In genomic region chr11:85233676-85234210, GRCm38 (mm10) we compare ENCODE assay signal across 8 mouse cellular contexts. TPM values are rescaled to one million over a fixed set of nuclear protein-coding genes. Genes with fewer than 3 reads are reported as not detected.
DNase-seq lines count a peak whose midpoint lies in the region; ATAC-seq and TF ChIP-seq lines count a peak whose summit lies in the region.

No protein-coding gene starts in this region.

- 15% methylated on average over 9 of the region's 9 CpGs for WGBS in heart, embryonic 10.5 days
- 12% methylated on average over 9 of the region's 9 CpGs for WGBS in liver, embryonic 11.5 days
- WGBS in stomach, embryonic 15.5 days, result 3% methylated on average over 9 of the region's 9 CpGs

- H3K9me3 ChIP-seq in erythroblast, embryonic 14.5 days (ENCODE audit: control insufficient read depth, low read length), result no peaks in the 10 kb centered on the region
- no peaks in the 10 kb centered on the region for H3K9me3 ChIP-seq in ES-Bruce4 (replicated peaks; ENCODE audit: control insufficient read depth, insufficient read depth, low read length, poor library complexity, severe bottlenecking)
- no peaks in the 10 kb centered on the region for H3K9me3 ChIP-seq in heart, embryonic 10.5 days
- H3K9me3 ChIP-seq in liver, embryonic 11.5 days (ENCODE audit: control insufficient read depth, low read length), result no peaks in the 10 kb centered on the region
- no peaks in the 10 kb centered on the region for H3K9me3 ChIP-seq in stomach, embryonic 15.5 days

- no peaks in the 10 kb centered on the region for H3K27me3 ChIP-seq in erythroblast, embryonic 14.5 days (ENCODE audit: control insufficient read depth)
- no peaks in the 10 kb centered on the region for H3K27me3 ChIP-seq in ES-Bruce4 (ENCODE audit: control insufficient read depth, insufficient read depth, low read length, poor library complexity, severe bottlenecking)
- H3K27me3 ChIP-seq in heart, embryonic 10.5 days (ENCODE audit: insufficient read depth, poor library complexity, severe bottlenecking), result no peaks in the 10 kb centered on the region
- no peaks in the 10 kb centered on the region for H3K27me3 ChIP-seq in liver, embryonic 11.5 days (replicated peaks; ENCODE audit: control insufficient read depth, insufficient read depth, low read length)
- H3K27me3 ChIP-seq in stomach, embryonic 15.5 days (replicated peaks), result no peaks in the 10 kb centered on the region

- peak overlapping the region; percentile 85 for H3K4me2 ChIP-seq in liver, embryonic 11.5 days
- H3K4me2 ChIP-seq in stomach, embryonic 15.5 days, result peak overlapping the region; percentile 70

- no peak for TF ChIP-seq POLR2A in ES-Bruce4 (IDR thresholded peaks at IDR 0.05; ENCODE audit: insufficient read depth, low read length)

- H3K27ac ChIP-seq in ES-Bruce4 (ENCODE audit: insufficient read depth, low read length), result no peak overlapping the region
- H3K27ac ChIP-seq in heart, embryonic 10.5 days, result peak overlapping the region; percentile 98
- peak overlapping the region; percentile 97; the same call in 1 of the 2 replicates for H3K27ac ChIP-seq in liver, embryonic 11.5 days (ENCODE audit: low read depth, low read length)
- H3K27ac ChIP-seq in stomach, embryonic 15.5 days, result peak overlapping the region; percentile 99

- TF ChIP-seq CTCF in ES-Bruce4 (IDR thresholded peaks at IDR 0.05; ENCODE audit: low read depth, low read length), result no peak

- H3K4me3 ChIP-seq in erythroblast, embryonic 14.5 days (replicated peaks), result peak overlapping the region; percentile 89
- peak overlapping the region; percentile 96 for H3K4me3 ChIP-seq in ES-Bruce4 (ENCODE audit: low read depth, low read length)
- peak overlapping the region; percentile 84 for H3K4me3 ChIP-seq in heart, embryonic 10.5 days
- H3K4me3 ChIP-seq in liver, embryonic 11.5 days (ENCODE audit: low read depth, low read length), result peak overlapping the region; percentile 91
- peak overlapping the region; percentile 94 for H3K4me3 ChIP-seq in stomach, embryonic 15.5 days (replicated peaks)

- peaks cover 26% of the 10 kb centered on the region for H3K4me1 ChIP-seq in erythroblast, embryonic 14.5 days (ENCODE audit: control insufficient read depth)
- H3K4me1 ChIP-seq in ES-Bruce4 (ENCODE audit: control insufficient read depth, insufficient read depth, low read length), result no peaks in the 10 kb centered on the region
- peaks cover 5% of the 10 kb centered on the region; the same call in 1 of the 2 replicates for H3K4me1 ChIP-seq in heart, embryonic 10.5 days
- peaks cover 7% of the 10 kb centered on the region for H3K4me1 ChIP-seq in liver, embryonic 11.5 days (replicated peaks; ENCODE audit: control insufficient read depth, insufficient read depth, low read length)
- H3K4me1 ChIP-seq in stomach, embryonic 15.5 days, result 0 out of 2 replicates have a peak, but pooled peaks cover 3% of the 10 kb centered on the region

- peak overlapping the region; percentile 84 for H3K9ac ChIP-seq in ES-Bruce4 (ENCODE audit: low read depth, poor library complexity, severe bottlenecking)
- H3K9ac ChIP-seq in liver, embryonic 11.5 days (ENCODE audit: low read depth, low read length), result peak overlapping the region; percentile 93
- H3K9ac ChIP-seq in stomach, embryonic 15.5 days, result peak overlapping the region; percentile 84

- no peak for DNase-seq in heart, embryonic 10.5 days (ENCODE audit: low spot score)
- no peak for DNase-seq in liver, embryonic 11.5 days (ENCODE audit: low spot score)
- DNase-seq in urinary bladder, postnatal 14 days (ENCODE audit: low spot score), result no peak
- no peak for DNase-seq in frontal cortex, adult 2 months (ENCODE audit: extremely low spot score in 1 of 2, low spot score in 1 of 2)

- no peak for ATAC-seq in erythroblast, adult 5-6 weeks (replicated peaks; ENCODE audit: low FRiP score, poor library complexity, severe bottlenecking)
- ATAC-seq in liver, embryonic 11.5 days (replicated peaks; ENCODE audit: low FRiP score), result no peak
- no peak for ATAC-seq in stomach, embryonic 15.5 days (ENCODE audit: insufficient read depth, low FRiP score, low read depth)

- H3K36me3 ChIP-seq in erythroblast, embryonic 14.5 days (ENCODE audit: control insufficient read depth), result peaks cover 26% of the 10 kb centered on the region
- peaks cover 13% of the 10 kb centered on the region for H3K36me3 ChIP-seq in ES-Bruce4 (ENCODE audit: control insufficient read depth, insufficient read depth, low read length, poor library complexity, severe bottlenecking)
- H3K36me3 ChIP-seq in heart, embryonic 10.5 days, result peaks cover 28% of the 10 kb centered on the region
- no peaks in the 10 kb centered on the region; the same call in 1 of the 2 replicates for H3K36me3 ChIP-seq in liver, embryonic 11.5 days (ENCODE audit: control insufficient read depth, insufficient read depth, low read length)
- no peaks in the 10 kb centered on the region for H3K36me3 ChIP-seq in stomach, embryonic 15.5 days

- no peak for TF ChIP-seq EP300 in ES-Bruce4 (IDR thresholded peaks at IDR 0.05; ENCODE audit: insufficient read depth, low read depth, low read length)

RNA-seq across cellular contexts. Expression of gene Appbp2, which starts 1.2 kb away (rescaled TPM):
- polyA plus RNA-seq in erythroblast, embryonic 14.5 days (2012), result 0.10 and 0.15 TPM in 2 replicates
- total RNA-seq in erythroblast, adult 5-6 weeks (2015; ENCODE audit: low replicate concordance), result 9.8 and 11.0 TPM in 2 replicates
- total RNA-seq in erythroblast, adult 5-6 weeks (2017; ENCODE audit: low replicate concordance), result 5.7 and 6.6 TPM in 2 replicates
- polyA plus RNA-seq in ES-Bruce4 (2011; ENCODE audit: insufficient read depth, insufficient read length, low read depth, missing spikeins), result 54.6 and 57.9 TPM in 2 replicates
- polyA plus RNA-seq in heart, embryonic 10.5 days (2016; fragmentation: Nextera tagmentation; extraction: Ambion mirVana), result 44.4 and 46.8 TPM in 2 replicates
- polyA plus RNA-seq in liver, embryonic 11.5 days (2014; fragmentation: Nextera tagmentation; extraction: Ambion mirVana), result 37.1 and 38.6 TPM in 2 replicates
- polyA plus RNA-seq in stomach, embryonic 15.5 days (2015; fragmentation: Nextera tagmentation; extraction: Ambion mirVana), result 38.7 and 39.4 TPM in 2 replicates
- 34.8 and 36.4 TPM in 2 replicates for polyA plus RNA-seq in frontal cortex, adult 2 months (2012; rRNA removed)

Comparison
In these comparisons a context has a peak if more than half of its experiments do, and no peak if none do; other contexts are left out.
1. RNA of gene Appbp2, which starts 1.2 kb away (polyA plus RNA-seq): 54.6 to 57.9 TPM in ES-Bruce4, 44.4 to 46.8 TPM in heart, embryonic 10.5 days, 38.7 to 39.4 TPM in stomach, embryonic 15.5 days, 37.1 to 38.6 TPM in liver, embryonic 11.5 days and 34.8 to 36.4 TPM in frontal cortex, adult 2 months; 0.10 to 0.15 TPM in erythroblast, embryonic 14.5 days; every median in the first group is over 10 times any median in the second.
2. Peak in every context shown above with its lines, with median percentiles within 50 percentile points of each other: H3K4me3 ChIP-seq and H3K9ac ChIP-seq.